Mouse (Mus musculus) intestine, embryonic 14.5 days (tissue): Measurements from ENCODE around the gene Frmd8. TPM values are rescaled to one million over a fixed set of nuclear protein-coding genes. Genes with fewer than 3 reads are reported as not detected.

Experiments
- ATAC-seq: fragments of 200-750 bp; cut with Nextera tagmentation; replicated peaks from 2 replicates; pipeline ENCODE4 v1.8.0; 2017; ENCODE audit warnings: low read depth, moderate number of reproducible peaks, moderate TSS enrichment, moderate library complexity; ENCODE audit not compliant: low FRiP score, low TSS enrichment
- DNase-seq: peaks from one replicate; pipeline ENCODE4 v3.0.0-alpha.2; 2018; ENCODE audit warnings: low spot score
- H3K27ac ChIP-seq: fragments of 300-500 bp; sonication (generic); 2 replicates; pipeline ENCODE4 v1.5.1; 2014; ENCODE audit warnings: low read depth, mild to moderate bottlenecking, control low read depth
- H3K27me3 ChIP-seq: fragments of 300-500 bp; sonication (generic); replicated peaks from 2 replicates; pipeline ENCODE4 v1.6.1; 2014; ENCODE audit warnings: low read length, control low read depth; ENCODE audit not compliant: control insufficient read depth, insufficient read depth
- H3K36me3 ChIP-seq: fragments of 300-500 bp; sonication (generic); 2 replicates; pipeline ENCODE4 v1.6.1; 2014; ENCODE audit warnings: low read length, control low read depth; ENCODE audit not compliant: control insufficient read depth, insufficient read depth
- H3K4me1 ChIP-seq: fragments of 300-500 bp; sonication (generic); replicated peaks from 2 replicates; pipeline ENCODE4 v1.6.1; 2014; ENCODE audit warnings: low read length, control low read depth, mixed read lengths; ENCODE audit not compliant: control insufficient read depth, insufficient read depth
- H3K4me2 ChIP-seq: fragments of 300-500 bp; sonication (generic); 2 replicates; pipeline ENCODE4 v1.6.1; 2014; ENCODE audit warnings: low read length
- H3K4me3 ChIP-seq: fragments of 300-500 bp; sonication (generic); 2 replicates; pipeline ENCODE4 v1.5.1; 2014; ENCODE audit warnings: low read depth, low read length, control low read depth, mixed read lengths
- H3K9ac ChIP-seq: fragments of 300-500 bp; sonication (generic); 2 replicates; pipeline ENCODE4 v1.6.1; 2014; ENCODE audit warnings: mild to moderate bottlenecking, low read length
- H3K9me3 ChIP-seq: fragments of 300-500 bp; sonication (generic); 2 replicates; pipeline ENCODE4 v1.6.1; 2016; ENCODE audit warnings: low read length, control low read depth; ENCODE audit not compliant: control insufficient read depth
- WGBS: fragments of 180-500 bp; shearing (Covaris S2); extraction: QIAGEN DNeasy Blood & Tissue Kit; methylation state at CpG from one replicate; pipeline ENCODE4 v1.1.7; 2014; 5-methylcytosine and 5-hydroxymethylcytosine counted together
- polyA plus RNA-seq: library from polyadenylated mRNA; unstranded; fragments of >200 nt; fragmentation: Nextera tagmentation; extraction: Ambion mirVana; gene quantifications from 2 replicates; pipeline ENCODE4 v1.2.1, GENCODE M21; 2014

The Frmd8 gene
- polyA plus RNA-seq, 1 experiment from 2014 or later: 18.9 TPM

GRCm38 (mm10) chr19:5833287-5834100, 41.6 kb downstream of the Frmd8 start:
- Histone ChIP-seq H3K4me1 (no peaks in the 10 kb centered on the region; the same call in 1 of the 2 replicates), H3K27me3 (no peaks in the 10 kb centered on the region), H3K4me2 (no peak overlapping the region), H3K4me3 (no peak overlapping the region), H3K36me3 (no peaks in the 10 kb centered on the region), H3K27ac (no peak overlapping the region), H3K9me3 (no peaks in the 10 kb centered on the region), H3K9ac (no peak overlapping the region)
- no peak for DNase-seq
- 87% methylated on average over 10 of the region's 10 CpGs for WGBS
- ATAC-seq: no peak

- WGBS: 79% methylated on average over 6 of the region's 6 CpGs
- H3K27ac ChIP-seq: no peak overlapping the region
These were observed 42.7 kb downstream of the Frmd8 start for GRCm38 (mm10) chr19:5832326-5832725.

DNA sequence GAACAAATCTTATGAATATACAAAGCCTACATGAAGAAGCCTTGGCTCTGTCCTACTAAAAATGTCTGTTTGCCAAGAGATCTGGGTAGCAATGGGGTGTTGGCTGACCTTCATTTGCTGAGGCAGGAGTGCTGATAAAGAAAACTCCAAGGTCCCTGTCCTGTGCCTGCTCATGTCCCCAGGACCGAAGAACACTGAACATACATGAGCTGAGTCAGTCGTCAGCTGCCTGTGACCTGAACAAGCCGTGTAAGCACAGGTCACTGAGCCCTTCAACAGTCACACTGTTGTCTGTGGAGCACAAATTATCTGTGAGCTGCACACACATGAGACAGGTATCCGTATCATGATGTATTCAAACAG, 43.1 kb downstream of the Frmd8 start:
- no peak for DNase-seq
- H3K27me3 ChIP-seq: no peaks in the 10 kb centered on the region
- H3K27ac ChIP-seq: no peak overlapping the region
- H3K9ac ChIP-seq: no peak overlapping the region
- 82% methylated on average over 4 of the region's 4 CpGs for WGBS
- H3K36me3 ChIP-seq: no peaks in the 10 kb centered on the region
- no peak overlapping the region for H3K4me2 ChIP-seq
- no peaks in the 10 kb centered on the region for H3K9me3 ChIP-seq
- H3K4me3 ChIP-seq: no peak overlapping the region
- H3K4me1 ChIP-seq: no peaks in the 10 kb centered on the region; the same call in 1 of the 2 replicates
- no peak for ATAC-seq

More at GRCm38 (mm10) chr19:5832326-5832725, 42.7 kb downstream of the Frmd8 start:
- Histone ChIP-seq H3K9me3 (no peaks in the 10 kb centered on the region), H3K4me3 (no peak overlapping the region), H3K36me3 (no peaks in the 10 kb centered on the region), H3K4me2 (no peak overlapping the region), H3K9ac (no peak overlapping the region), H3K27me3 (no peaks in the 10 kb centered on the region), H3K4me1 (no peaks in the 10 kb centered on the region; the same call in 1 of the 2 replicates)
- ATAC-seq: no peak
- DNase-seq: no peak

DNA sequence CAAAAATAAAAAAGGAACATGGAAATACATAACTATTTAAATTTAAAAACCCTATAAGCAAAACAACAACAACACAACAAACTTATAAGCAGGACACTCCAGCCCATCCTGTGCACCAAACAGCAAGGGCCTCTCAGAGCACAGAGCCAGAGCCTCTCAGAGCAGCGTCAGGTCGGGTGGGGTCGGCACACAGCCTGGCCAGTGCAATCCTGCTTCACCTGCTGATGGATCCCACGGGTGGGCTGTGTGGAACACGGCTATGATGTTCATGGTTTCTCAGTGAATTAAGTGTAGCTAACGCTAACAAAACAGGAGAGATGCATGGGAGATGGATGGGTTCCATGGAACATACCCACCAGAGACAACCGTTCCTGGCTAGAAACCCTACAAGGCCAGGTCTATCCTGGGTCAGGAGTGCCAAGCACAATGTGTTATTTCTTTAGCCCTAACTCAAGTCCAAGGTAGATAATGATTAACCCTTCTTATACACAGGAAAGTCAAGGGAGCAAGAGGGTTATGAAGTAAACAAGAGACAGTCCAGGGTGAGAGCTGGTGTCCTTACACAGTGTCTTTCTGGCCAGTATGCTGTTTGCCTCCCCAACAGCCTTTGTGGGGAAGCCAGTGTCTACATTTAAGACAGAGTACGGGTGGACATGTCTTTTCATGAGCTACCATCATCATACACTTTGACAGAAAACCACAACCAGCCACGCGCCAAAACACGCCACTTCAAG, 43.7 kb downstream of the Frmd8 start:
- ATAC-seq: no peak
- H3K4me2 ChIP-seq: no peak overlapping the region
- no peak overlapping the region for H3K4me3 ChIP-seq
- 82% methylated on average over 11 of the region's 11 CpGs for whole genome bisulfite sequencing
- no peaks in the 10 kb centered on the region for H3K9me3 ChIP-seq
- H3K36me3 ChIP-seq: no peaks in the 10 kb centered on the region
- DNase-seq: no peak
- H3K27me3 ChIP-seq: no peaks in the 10 kb centered on the region
- H3K4me1 ChIP-seq: no peaks in the 10 kb centered on the region; the same call in 1 of the 2 replicates
- no peak overlapping the region for H3K27ac ChIP-seq
- H3K9ac ChIP-seq: no peak overlapping the region

GRCm38 (mm10) chr19:5830776-5831175, 44.3 kb downstream of the Frmd8 start:
- H3K9me3 ChIP-seq: no peaks in the 10 kb centered on the region
- WGBS: 88% methylated on average over 7 of the region's 7 CpGs
- no peak overlapping the region for H3K4me2 ChIP-seq
- H3K9ac ChIP-seq: no peak overlapping the region
- no peak for ATAC-seq
- no peaks in the 10 kb centered on the region; the same call in 1 of the 2 replicates for H3K4me1 ChIP-seq
- H3K36me3 ChIP-seq: no peaks in the 10 kb centered on the region
- H3K4me3 ChIP-seq: no peak overlapping the region
- no peak for DNase-seq
- no peak overlapping the region for H3K27ac ChIP-seq
- H3K27me3 ChIP-seq: no peaks in the 10 kb centered on the region

- 83% methylated on average over 19 of the region's 19 CpGs for WGBS
These were observed 45.0 kb downstream of the Frmd8 start for GRCm38 (mm10) chr19:5829958-5830615.

GRCm38 (mm10) chr19:5828905-5829304, 46.2 kb downstream of the Frmd8 start:
- Histone ChIP-seq H3K27me3 (no peaks in the 10 kb centered on the region), H3K9me3 (no peaks in the 10 kb centered on the region), H3K4me2 (no peak overlapping the region), H3K36me3 (no peaks in the 10 kb centered on the region), H3K4me3 (no peak overlapping the region), H3K4me1 (peaks cover 6% of the 10 kb centered on the region; the same call in 1 of the 2 replicates), H3K27ac (no peak overlapping the region), H3K9ac (no peak overlapping the region)
- 90% methylated on average over 7 of the region's 7 CpGs for WGBS
- ATAC-seq (no peak), DNase-seq (no peak)

More at GRCm38 (mm10) chr19:5829958-5830615, 45.0 kb downstream of the Frmd8 start:
- Histone ChIP-seq H3K4me2 (no peak overlapping the region), H3K27ac (no peak overlapping the region), H3K4me1 (no peaks in the 10 kb centered on the region; the same call in 1 of the 2 replicates), H3K9me3 (no peaks in the 10 kb centered on the region), H3K27me3 (no peaks in the 10 kb centered on the region), H3K4me3 (no peak overlapping the region), H3K9ac (no peak overlapping the region), H3K36me3 (no peaks in the 10 kb centered on the region)
- ATAC-seq (no peak), DNase-seq (no peak)

GRCm38 (mm10) chr19:5828155-5828554, 46.9 kb downstream of the Frmd8 start:
- DNase-seq (no peak), ATAC-seq (no peak)
- 93% methylated on average over 3 of the region's 3 CpGs for WGBS
- Histone ChIP-seq H3K36me3 (no peaks in the 10 kb centered on the region), H3K4me3 (no peak overlapping the region), H3K9ac (no peak overlapping the region), H3K9me3 (no peaks in the 10 kb centered on the region), H3K27me3 (no peaks in the 10 kb centered on the region), H3K27ac (no peak overlapping the region), H3K4me2 (no peak overlapping the region), H3K4me1 (peaks cover 11% of the 10 kb centered on the region)
